Mouse (Mus musculus) lung, postnatal 0 days (tissue): ENCODE results near the gene Efs. TPM values are rescaled to one million over a fixed set of nuclear protein-coding genes. Genes with fewer than 3 reads are reported as not detected.
A peak's percentile ranks its signal among the peaks of the same experiment; 100 is the strongest.

Source experiments
- ATAC-seq: fragments of 200-750 bp; cut with Nextera tagmentation; 2 replicates; pipeline ENCODE4 v1.8.0; 2017; ENCODE audit warnings: moderate library complexity
- DNase-seq: peaks from one replicate; pipeline ENCODE4 v3.0.0-alpha.2; 2016; ENCODE audit warnings: low spot score
- H3K27ac ChIP-seq: fragments of 300-500 bp; sonication (generic); 2 replicates; pipeline ENCODE4 v1.5.1; 2014; ENCODE audit warnings: antibody characterized with exemption, mild to moderate bottlenecking, low read length, mixed read lengths
- H3K27me3 ChIP-seq: fragments of 300-500 bp; sonication (generic); replicated peaks from 2 replicates; pipeline ENCODE4 v1.6.1; 2014; ENCODE audit warnings: low read length, mixed read lengths; ENCODE audit not compliant: insufficient read depth
- H3K36me3 ChIP-seq: fragments of 300-500 bp; sonication (generic); 2 replicates; pipeline ENCODE4 v1.6.1; 2014; ENCODE audit warnings: low read length, mixed read lengths; ENCODE audit not compliant: insufficient read depth
- H3K4me1 ChIP-seq: fragments of 300-500 bp; sonication (generic); 2 replicates; pipeline ENCODE4 v1.6.1; 2014; ENCODE audit warnings: antibody characterized with exemption, low read depth, low read length, mixed read lengths; ENCODE audit not compliant: insufficient read depth
- H3K4me2 ChIP-seq: fragments of 300-500 bp; sonication (generic); replicated peaks from 2 replicates; pipeline ENCODE4 v1.6.1; 2014; ENCODE audit warnings: low read depth, mild to moderate bottlenecking, low read length, moderate library complexity, mixed read lengths
- H3K4me3 ChIP-seq: fragments of 300-500 bp; sonication (generic); 2 replicates; pipeline ENCODE4 v1.5.1; 2014; ENCODE audit warnings: low read depth, low read length
- H3K9ac ChIP-seq: fragments of 300-500 bp; sonication (generic); replicated peaks from 2 replicates; pipeline ENCODE4 v1.6.1; 2014; ENCODE audit warnings: low read depth, mild to moderate bottlenecking
- H3K9me3 ChIP-seq: fragments of 300-500 bp; sonication (generic); 2 replicates; pipeline ENCODE4 v1.6.1; 2016; ENCODE audit warnings: low read length, mixed read lengths
- CTCF ChIP-seq: IDR thresholded peaks from 2 replicates; pipeline ENCODE4 v1.5.1; 2016; ENCODE audit warnings: antibody characterized with exemption, mild to moderate bottlenecking
- EP300 ChIP-seq: IDR thresholded peaks from 2 replicates; pipeline ENCODE4 v1.6.1; 2016; ENCODE audit warnings: antibody characterized with exemption, mild to moderate bottlenecking, control low read depth
- WGBS: fragments of 180-500 bp; shearing (Covaris S2); extraction: QIAGEN DNeasy Blood & Tissue Kit; methylation state at CpG from one replicate; pipeline ENCODE4 v1.1.7; 2014; 5-methylcytosine and 5-hydroxymethylcytosine counted together
- polyA plus RNA-seq: library from polyadenylated mRNA; unstranded; fragments of >200 nt; fragmentation: Nextera tagmentation; extraction: Ambion mirVana; gene quantifications from 2 replicates; pipeline ENCODE4 v1.2.1, GENCODE M21; 2015

The Efs gene
- polyA plus RNA-seq, 1 experiment from 2014 or later: 8.5 TPM

DNA sequence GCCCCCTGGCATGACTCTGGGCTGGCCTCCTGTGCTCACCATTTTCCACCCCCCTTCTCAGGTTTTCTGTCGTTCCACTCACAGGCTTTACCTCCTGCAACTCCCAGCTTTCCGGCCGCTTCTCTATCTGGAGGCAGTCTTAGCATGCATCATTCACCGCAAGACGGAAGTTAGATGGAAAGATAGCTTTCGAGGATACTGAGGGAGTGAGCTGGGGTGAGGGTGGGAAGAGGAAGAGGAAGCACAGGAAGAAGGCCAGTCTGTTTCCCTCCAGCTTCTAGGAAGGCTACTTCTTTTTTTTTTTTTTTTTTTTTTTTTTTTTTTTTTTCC, 10.9 kb upstream of the Efs start:
- Histone ChIP-seq H3K4me3 (no peak overlapping the region), H3K36me3 (no peaks in the 10 kb centered on the region), H3K4me1 (no peaks in the 10 kb centered on the region), H3K4me2 (no peak overlapping the region), H3K27me3 (no peaks in the 10 kb centered on the region), H3K27ac (no peak overlapping the region), H3K9me3 (no peaks in the 10 kb centered on the region), H3K9ac (no peak overlapping the region)
- ATAC-seq (no peak), DNase-seq (no peak)
- no peak for TF ChIP-seq CTCF
- no peak for TF ChIP-seq EP300
- 47% methylated on average over 6 of the region's 6 CpGs for whole genome bisulfite sequencing

DNA sequence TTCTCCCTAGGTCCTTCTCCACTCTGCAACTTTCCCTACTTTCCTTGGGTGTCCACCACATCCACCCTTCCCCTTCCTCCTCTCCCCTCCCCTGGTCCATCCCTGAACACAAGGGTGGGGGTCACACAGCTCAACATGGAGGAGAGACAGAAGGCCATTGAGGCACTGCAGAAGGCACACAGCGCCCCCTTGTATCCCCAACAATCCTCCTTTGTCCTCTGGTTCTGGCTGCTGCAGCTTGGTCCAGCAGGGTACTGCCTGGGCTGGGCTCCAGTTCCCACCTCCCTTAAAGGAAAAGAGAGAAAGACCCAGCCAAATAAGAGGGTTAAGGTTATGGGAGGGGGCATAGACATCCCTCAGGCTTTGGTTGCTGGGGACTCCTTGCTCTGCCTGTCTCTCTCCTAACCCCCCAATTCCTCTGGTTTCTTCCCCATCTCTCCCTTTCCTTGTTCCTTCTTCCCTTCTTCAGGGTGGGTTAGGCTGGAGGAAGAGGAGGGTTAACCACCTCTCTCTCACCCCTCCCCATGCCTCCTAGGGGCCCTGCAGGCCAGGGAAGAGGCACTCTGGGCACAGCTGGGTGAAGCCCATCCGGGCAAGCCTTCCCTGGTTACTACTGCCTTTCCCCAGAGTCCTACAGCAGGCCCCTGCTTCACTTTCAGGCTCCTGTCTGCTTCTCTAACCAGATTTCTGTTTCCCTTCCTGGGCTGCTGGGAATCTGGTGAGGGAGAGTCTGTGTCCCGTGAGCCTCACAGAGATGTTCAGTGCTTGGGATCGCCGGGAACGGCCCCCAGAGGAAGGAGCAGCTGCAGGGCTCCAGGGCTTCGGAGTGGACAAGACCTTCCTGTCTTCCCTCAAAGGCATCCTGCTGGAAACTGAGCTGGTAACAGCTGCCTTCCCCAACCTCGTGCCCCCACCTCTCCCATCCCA, 10.2 kb upstream of the Efs start, which contains the start of gene Cmtm5:
Gene Cmtm5, plus strand, starts transcription at position 358 of the 927 bp plus-strand sequence.
- Histone ChIP-seq H3K27ac (no peak within 1 kb of the TSS), H3K27me3 (no peaks in the 10 kb centered on the region), H3K9ac (no peak within 1 kb of the TSS), H3K4me2 (no peak within 1 kb of the TSS), H3K4me1 (no peaks in the 10 kb centered on the region), H3K9me3 (no peaks in the 10 kb centered on the region), H3K36me3 (no peaks in the 10 kb centered on the region), H3K4me3 (no peak within 1 kb of the TSS)
- 30% methylated on average over 8 of the region's 8 CpGs for WGBS
- no peak for TF ChIP-seq EP300
- 0 out of 2 replicates have a peak, but pooled peaks have one; percentile 12 for TF ChIP-seq CTCF
- ATAC-seq (no peak), DNase-seq (no peak)

DNA sequence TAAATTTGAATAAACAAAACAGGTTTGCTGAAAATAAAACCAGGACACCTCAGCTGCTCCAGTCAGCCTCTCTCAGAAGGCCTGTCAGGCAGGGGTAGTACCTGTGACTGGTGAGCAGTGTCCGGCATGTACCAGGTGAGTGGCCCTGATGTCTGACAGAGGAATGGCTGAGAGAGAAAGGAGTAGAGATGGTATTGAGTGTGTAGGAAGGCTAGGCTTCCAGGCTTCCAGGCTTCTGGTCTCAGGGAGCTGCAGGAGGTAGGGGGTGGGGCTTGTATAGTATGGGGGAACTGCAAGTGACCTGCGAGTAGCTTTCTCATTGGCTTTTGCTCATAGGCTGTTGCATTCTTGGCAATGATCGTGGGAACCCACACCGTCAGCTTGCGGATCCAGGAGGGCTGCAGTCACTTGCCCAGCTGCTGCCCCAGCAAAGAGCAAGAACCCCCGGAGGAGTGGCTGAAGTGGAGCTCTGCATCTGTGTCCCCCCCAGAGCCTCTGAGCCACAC, 6.8 kb upstream of the Efs start, which contains the start of gene Il25:
Gene Il25, plus strand, starts transcription at position 51 of the 506 bp plus-strand sequence.
- H3K36me3 ChIP-seq: no peaks in the 10 kb centered on the region
- no peak within 1 kb of the TSS for H3K4me2 ChIP-seq
- H3K4me3 ChIP-seq: no peak within 1 kb of the TSS
- TF ChIP-seq EP300: no peak
- H3K9ac ChIP-seq: no peak within 1 kb of the TSS
- no peak for DNase-seq
- H3K9me3 ChIP-seq: no peaks in the 10 kb centered on the region
- no peak within 1 kb of the TSS for H3K27ac ChIP-seq
- no peak for ATAC-seq
- no peaks in the 10 kb centered on the region for H3K27me3 ChIP-seq
- H3K4me1 ChIP-seq: no peaks in the 10 kb centered on the region
- WGBS: 27% methylated on average over 6 of the region's 6 CpGs

DNA sequence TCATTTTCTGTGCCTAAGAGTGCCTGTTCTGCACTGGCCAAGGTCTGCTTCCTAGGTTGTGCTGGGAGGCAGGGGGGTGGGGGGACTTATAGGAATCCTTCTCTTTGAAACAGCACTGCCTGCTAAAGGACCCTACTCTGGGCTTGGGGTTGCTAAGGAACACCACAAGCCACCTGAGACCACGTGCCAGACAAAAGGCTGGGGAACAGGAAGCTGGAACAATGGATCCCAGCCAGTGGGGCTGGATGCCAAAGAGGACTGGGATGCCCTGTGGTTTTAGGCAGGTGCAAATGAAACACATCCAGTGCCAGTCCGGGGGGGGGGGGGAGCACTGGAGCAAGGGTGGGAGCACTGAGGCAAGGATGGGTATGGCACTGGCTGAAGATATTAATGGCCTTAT, 4.5 kb upstream of the Efs start:
- H3K9ac ChIP-seq: no peak overlapping the region
- no peaks in the 10 kb centered on the region for H3K9me3 ChIP-seq
- H3K27ac ChIP-seq: no peak overlapping the region
- DNase-seq: no peak
- H3K36me3 ChIP-seq: no peaks in the 10 kb centered on the region
- no peak overlapping the region for H3K4me3 ChIP-seq
- 15% methylated on average over 2 of the region's 2 CpGs for WGBS
- ATAC-seq: no peak
- H3K4me2 ChIP-seq: no peak overlapping the region
- H3K4me1 ChIP-seq: no peaks in the 10 kb centered on the region
- H3K27me3 ChIP-seq: no peaks in the 10 kb centered on the region
- no peak for TF ChIP-seq CTCF
- no peak for TF ChIP-seq EP300

DNA sequence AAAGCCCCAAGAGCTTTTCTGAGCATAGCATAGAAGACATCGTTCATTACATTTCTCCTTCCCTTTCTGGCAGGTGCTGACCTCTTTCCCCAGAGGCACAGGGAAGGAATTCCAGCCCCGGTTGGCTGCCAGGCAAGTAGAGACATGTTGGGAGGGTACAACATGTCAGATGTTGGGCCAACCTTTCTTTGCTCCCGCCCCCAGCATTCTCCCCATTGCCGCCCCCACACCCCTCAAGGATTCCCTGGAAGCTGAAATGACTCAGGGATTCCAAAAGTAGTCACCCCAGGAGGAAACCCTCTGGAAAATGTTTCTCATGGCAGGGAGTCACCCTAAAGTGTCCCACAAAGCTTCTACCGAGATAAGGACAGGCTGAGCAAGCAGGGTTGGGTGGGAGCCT, 3.9 kb upstream of the Efs start:
- Histone ChIP-seq H3K9ac (no peak overlapping the region), H3K4me2 (no peak overlapping the region), H3K9me3 (no peaks in the 10 kb centered on the region), H3K27ac (no peak overlapping the region), H3K4me3 (no peak overlapping the region), H3K4me1 (no peaks in the 10 kb centered on the region; the same call in 1 of the 2 replicates), H3K27me3 (0 out of 2 replicates have a peak, but pooled peaks cover 3% of the 10 kb centered on the region), H3K36me3 (no peaks in the 10 kb centered on the region)
- TF ChIP-seq CTCF (no peak), EP300 (no peak)
- ATAC-seq (no peak), DNase-seq (no peak)
- 61% methylated on average over 5 of the region's 5 CpGs for WGBS

DNA sequence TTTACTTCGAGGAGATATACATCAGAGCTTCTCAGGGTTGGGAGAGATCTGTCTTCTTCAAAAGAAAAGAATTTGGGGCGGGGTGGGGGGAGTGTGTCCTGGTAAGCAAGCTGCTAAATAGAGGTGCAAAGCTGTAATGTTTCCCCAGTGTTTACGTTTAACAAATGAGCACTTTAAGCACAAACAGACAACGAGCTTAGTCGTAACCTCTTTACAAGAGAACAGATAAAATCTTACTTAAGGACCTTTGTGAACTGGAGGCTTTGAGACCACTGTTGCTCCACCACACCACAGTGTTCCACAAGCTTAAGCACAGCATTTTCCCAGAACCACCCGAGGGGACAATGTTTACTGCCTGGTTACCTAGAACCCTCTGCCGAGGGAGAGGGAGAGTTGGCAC, 1.4 kb upstream of the Efs start:
- no peak for TF ChIP-seq EP300
- no peak for TF ChIP-seq CTCF
- H3K27ac ChIP-seq: 0 out of 2 replicates have a peak overlapping the region, but pooled peaks have one; percentile 72
- H3K4me2 ChIP-seq: peak overlapping the region; percentile 90
- peak; percentile 22 for DNase-seq
- no peaks in the 10 kb centered on the region for H3K9me3 ChIP-seq
- H3K4me3 ChIP-seq: peak overlapping the region; percentile 52; the same call in 1 of the 2 replicates
- WGBS: 22% methylated on average over 7 of the region's 7 CpGs
- H3K4me1 ChIP-seq: no peaks in the 10 kb centered on the region; the same call in 1 of the 2 replicates
- H3K36me3 ChIP-seq: no peaks in the 10 kb centered on the region
- H3K9ac ChIP-seq: peak overlapping the region; percentile 37; the same call in 1 of the 2 replicates
- ATAC-seq: no peak
- 0 out of 2 replicates have a peak, but pooled peaks cover 5% of the 10 kb centered on the region for H3K27me3 ChIP-seq
